Mouse (Mus musculus) induced T-regulatory cell, adult 2 months (primary cell): ENCODE results near the gene Rex1bd.

Source experiments
- DNase-seq: peaks from one replicate; pipeline ENCODE4 v3.0.0-alpha.2; 2012; ENCODE audit warnings: low read depth

Rex1bd gene

GRCm38 (mm10) chr8:70501820-70502529 is 4.6 kb downstream of the Rex1bd start:
- DNase-seq: peak; percentile 31

- peak; percentile 79 for DNase-seq
These were observed 5.9 kb downstream of the Rex1bd start for GRCm38 (mm10) chr8:70500386-70501301.

- DNase-seq: no peak
These were observed 10.8 kb downstream of the Rex1bd start for GRCm38 (mm10) chr8:70495771-70496062.

GRCm38 (mm10) chr8:70495001-70495770 is 11.4 kb downstream of the Rex1bd start:
- DNase-seq: no peak

GRCm38 (mm10) chr8:70494416-70494945 is 12.1 kb downstream of the Rex1bd start:
- peak; percentile 50 for DNase-seq

- peak; percentile 26 for DNase-seq
These were observed 12.7 kb downstream of the Rex1bd start for GRCm38 (mm10) chr8:70493692-70494415.

GRCm38 (mm10) chr8:70492664-70493640 is 13.6 kb downstream of the Rex1bd start, which contains the start of gene Crlf1:
Gene Crlf1, plus strand, starts transcription at chr8:70493158.
- peak; percentile 19 for DNase-seq

- peak; percentile 29 for DNase-seq
These were observed 15.6 kb downstream of the Rex1bd start for GRCm38 (mm10) chr8:70490880-70491495.

- DNase-seq: peak; percentile 19
These were observed 16.3 kb downstream of the Rex1bd start for GRCm38 (mm10) chr8:70490061-70490879.

- no peak for DNase-seq
These were observed 17.0 kb downstream of the Rex1bd start for GRCm38 (mm10) chr8:70489576-70489975.

GRCm38 (mm10) chr8:70488931-70489470 is 17.6 kb downstream of the Rex1bd start:
- DNase-seq: peak; percentile 41

GRCm38 (mm10) chr8:70487993-70488796 is 18.4 kb downstream of the Rex1bd start:
- DNase-seq: peak; percentile 47

GRCm38 (mm10) chr8:70486941-70487520 is 19.5 kb downstream of the Rex1bd start, which contains the start of gene Tmem59l:
Gene Tmem59l, minus strand, starts transcription at chr8:70487358.
- DNase-seq: no peak

GRCm38 (mm10) chr8:70486191-70486681 is 20.3 kb downstream of the Rex1bd start:
- DNase-seq: no peak

GRCm38 (mm10) chr8:70482943-70483342 is 23.6 kb downstream of the Rex1bd start:
- no peak for DNase-seq

- DNase-seq: no peak
These were observed 24.6 kb downstream of the Rex1bd start for GRCm38 (mm10) chr8:70481908-70482307.
